Mouse (Mus musculus): ENCODE data around the gene Cdhr4. TPM values are rescaled to one million over a fixed set of nuclear protein-coding genes. Genes with fewer than 3 reads are reported as not detected.

Gene Cdhr4
- polyA plus RNA-seq, 1 experiment from 2014 or later = 5.6 TPM

DNA sequence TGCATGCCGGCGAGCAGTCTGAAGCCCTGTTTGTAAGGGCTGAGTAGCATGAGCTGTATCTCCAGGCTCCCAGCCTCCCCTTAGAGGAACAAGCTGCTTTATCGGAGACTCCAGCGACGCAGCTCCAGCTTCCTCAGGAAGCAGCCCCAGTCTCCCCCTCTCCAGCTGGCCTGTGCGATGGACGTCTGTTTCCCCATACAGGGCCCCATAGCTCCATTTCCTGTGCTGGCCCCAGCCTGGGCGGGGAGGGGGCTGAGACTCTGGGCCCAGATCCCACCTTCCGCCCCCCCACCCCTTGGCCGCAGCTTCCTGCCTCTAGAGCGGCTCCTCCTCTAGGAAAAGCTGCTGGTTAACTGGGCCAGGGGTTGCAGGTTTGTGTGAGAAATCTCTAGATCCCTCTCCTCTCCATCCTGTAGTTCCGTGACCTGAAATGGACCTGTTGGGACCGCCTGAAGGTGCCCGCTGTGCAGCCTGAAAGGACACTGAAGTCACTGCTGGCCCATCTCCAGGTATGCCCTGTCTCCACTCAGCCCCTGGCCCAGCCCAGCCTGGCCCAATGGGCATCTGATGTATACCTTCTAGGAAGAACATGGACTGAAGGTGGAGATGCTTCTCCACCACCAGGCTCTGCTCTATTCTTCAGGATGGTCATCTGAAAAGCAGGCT is 9.5 kb upstream of the Cdhr4 start, which contains the start of gene Gm20661:
Gene Gm20661, plus strand, starts transcription at position 378 of the 666 bp plus-strand sequence.
- DNase-seq (ENCODE audit: low spot score) (peak; percentile 84), ATAC-seq (replicated peaks; ENCODE audit: low FRiP score) (peak; percentile 84)
- H3K4me2 ChIP-seq = peak within 1 kb of the TSS; percentile 89
- peak within 1 kb of the TSS; percentile 83 for H3K4me3 ChIP-seq (ENCODE audit: low read depth, low read length)
- H3K9me3 ChIP-seq (ENCODE audit: control insufficient read depth, low read length) = no peaks in the 10 kb centered on the region
- H3K27me3 ChIP-seq (replicated peaks; ENCODE audit: control insufficient read depth, insufficient read depth, low read length) = no peaks in the 10 kb centered on the region; the same call in 1 of the 2 replicates
- peaks cover 15% of the 10 kb centered on the region for H3K36me3 ChIP-seq (ENCODE audit: control insufficient read depth, insufficient read depth, low read length)
- H3K4me1 ChIP-seq (replicated peaks; ENCODE audit: control insufficient read depth, insufficient read depth, low read length) = peaks cover 54% of the 10 kb centered on the region
- H3K9ac ChIP-seq (ENCODE audit: low read depth, low read length) = peak within 1 kb of the TSS; percentile 90
- WGBS = 11% methylated on average over 14 of the region's 14 CpGs
- peak within 1 kb of the TSS; percentile 97 for H3K27ac ChIP-seq (ENCODE audit: low read depth, low read length)

- peak overlapping the region; percentile 83 for H3K4me3 ChIP-seq (ENCODE audit: low read depth, low read length)
- H3K27me3 ChIP-seq (replicated peaks; ENCODE audit: control insufficient read depth, insufficient read depth, low read length) = no peaks in the 10 kb centered on the region; the same call in 1 of the 2 replicates
- H3K9ac ChIP-seq (ENCODE audit: low read depth, low read length) = peak overlapping the region; percentile 90
- H3K4me1 ChIP-seq (replicated peaks; ENCODE audit: control insufficient read depth, insufficient read depth, low read length) = peaks cover 54% of the 10 kb centered on the region
- WGBS = 14% methylated on average over 4 of the region's 4 CpGs
- H3K4me2 ChIP-seq = peak overlapping the region; percentile 89
- ATAC-seq (replicated peaks; ENCODE audit: low FRiP score) (no peak), DNase-seq (ENCODE audit: low spot score) (peak; percentile 74)
- H3K9me3 ChIP-seq (ENCODE audit: control insufficient read depth, low read length) = no peaks in the 10 kb centered on the region
- H3K27ac ChIP-seq (ENCODE audit: low read depth, low read length) = peak overlapping the region; percentile 97
- peaks cover 15% of the 10 kb centered on the region for H3K36me3 ChIP-seq (ENCODE audit: control insufficient read depth, insufficient read depth, low read length)
These were observed 8.8 kb upstream of the Cdhr4 start for GRCm38 (mm10) chr9:107983421-107983890.

DNA sequence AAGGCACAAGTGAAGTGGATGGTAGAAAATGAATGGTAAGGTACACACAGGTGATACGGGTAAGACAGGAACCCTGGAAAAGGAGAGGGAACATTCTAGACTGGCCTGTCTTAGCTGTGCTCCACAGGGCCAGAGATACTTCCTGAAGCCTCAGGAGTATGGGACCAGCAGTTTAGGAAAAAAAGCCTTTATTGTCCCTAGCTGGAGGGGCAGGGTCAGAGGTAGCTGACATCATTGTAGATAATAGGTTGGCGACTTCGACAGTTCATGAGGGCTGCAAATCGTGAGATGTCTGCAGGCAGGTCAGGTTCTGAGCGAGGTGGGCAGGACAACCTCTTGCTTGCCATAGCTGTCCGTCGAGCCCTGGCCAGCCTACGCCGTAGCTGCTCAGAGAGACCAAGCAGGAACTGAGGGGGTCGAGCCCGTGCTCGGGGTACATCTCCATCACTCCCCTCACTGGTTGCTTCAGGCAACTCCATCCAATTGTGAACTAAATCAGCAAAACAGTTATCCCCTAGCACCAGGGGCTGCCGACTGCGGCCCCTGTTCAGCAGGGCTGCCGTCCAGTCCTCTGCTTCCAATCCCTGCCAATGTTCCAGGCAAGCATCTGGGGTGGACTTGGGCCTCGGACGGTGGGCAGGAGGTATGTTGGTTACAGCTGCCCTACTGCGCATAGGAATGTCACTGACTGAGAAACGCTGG is 8.1 kb upstream of the Cdhr4 start:
- DNase-seq (ENCODE audit: low spot score) (peak; percentile 43), ATAC-seq (replicated peaks; ENCODE audit: low FRiP score) (no peak)
- 26% methylated on average over 19 of the region's 19 CpGs for WGBS
- Histone ChIP-seq H3K9me3 (ENCODE audit: control insufficient read depth, low read length) (no peaks in the 10 kb centered on the region), H3K27me3 (replicated peaks; ENCODE audit: control insufficient read depth, insufficient read depth, low read length) (no peaks in the 10 kb centered on the region; the same call in 1 of the 2 replicates), H3K4me3 (ENCODE audit: low read depth, low read length) (peak overlapping the region; percentile 83), H3K27ac (ENCODE audit: low read depth, low read length) (peak overlapping the region; percentile 97), H3K36me3 (ENCODE audit: control insufficient read depth, insufficient read depth, low read length) (peaks cover 11% of the 10 kb centered on the region), H3K9ac (ENCODE audit: low read depth, low read length) (peak overlapping the region; percentile 90), H3K4me2 (peak overlapping the region; percentile 89), H3K4me1 (replicated peaks; ENCODE audit: control insufficient read depth, insufficient read depth, low read length) (peaks cover 54% of the 10 kb centered on the region)

GRCm38 (mm10) chr9:107984754-107985055 is 7.6 kb upstream of the Cdhr4 start:
- 29% methylated on average over 9 of the region's 9 CpGs for WGBS

GRCm38 (mm10) chr9:107985131-107986119 is 6.9 kb upstream of the Cdhr4 start, which contains the start of gene Inka1:
Inka1 (minus strand) TSS chr9:107985879.
- DNase-seq (ENCODE audit: low spot score) = peak; percentile 95
- H3K4me2 ChIP-seq = peak within 1 kb of the TSS; percentile 89
- H3K9ac ChIP-seq (ENCODE audit: low read depth, low read length) = peak within 1 kb of the TSS; percentile 90
- no peaks in the 10 kb centered on the region; the same call in 1 of the 2 replicates for H3K27me3 ChIP-seq (replicated peaks; ENCODE audit: control insufficient read depth, insufficient read depth, low read length)
- H3K27ac ChIP-seq (ENCODE audit: low read depth, low read length) = peak within 1 kb of the TSS; percentile 97
- 0 out of 2 replicates have a peak, but pooled peaks cover 5% of the 10 kb centered on the region for H3K36me3 ChIP-seq (ENCODE audit: control insufficient read depth, insufficient read depth, low read length)
- H3K4me3 ChIP-seq (ENCODE audit: low read depth, low read length) = peak within 1 kb of the TSS; percentile 83
- no peaks in the 10 kb centered on the region for H3K9me3 ChIP-seq (ENCODE audit: control insufficient read depth, low read length)
- WGBS = under 1% methylated on average over 58 of the region's 58 CpGs
- ATAC-seq (replicated peaks; ENCODE audit: low FRiP score) = peak; percentile 71
- H3K4me1 ChIP-seq (replicated peaks; ENCODE audit: control insufficient read depth, insufficient read depth, low read length) = peaks cover 44% of the 10 kb centered on the region

More at GRCm38 (mm10) chr9:107984754-107985055, 7.6 kb upstream of the Cdhr4 start:
- ATAC-seq (replicated peaks; ENCODE audit: low FRiP score) (no peak), DNase-seq (ENCODE audit: low spot score) (peak; percentile 38)
- peak overlapping the region; percentile 83 for H3K4me3 ChIP-seq (ENCODE audit: low read depth, low read length)
- H3K36me3 ChIP-seq (ENCODE audit: control insufficient read depth, insufficient read depth, low read length) = peaks cover 7% of the 10 kb centered on the region
- peaks cover 51% of the 10 kb centered on the region for H3K4me1 ChIP-seq (replicated peaks; ENCODE audit: control insufficient read depth, insufficient read depth, low read length)
- peak overlapping the region; percentile 97 for H3K27ac ChIP-seq (ENCODE audit: low read depth, low read length)
- peak overlapping the region; percentile 90 for H3K9ac ChIP-seq (ENCODE audit: low read depth, low read length)
- H3K27me3 ChIP-seq (replicated peaks; ENCODE audit: control insufficient read depth, insufficient read depth, low read length) = no peaks in the 10 kb centered on the region; the same call in 1 of the 2 replicates
- H3K9me3 ChIP-seq (ENCODE audit: control insufficient read depth, low read length) = no peaks in the 10 kb centered on the region
- peak overlapping the region; percentile 89 for H3K4me2 ChIP-seq

DNA sequence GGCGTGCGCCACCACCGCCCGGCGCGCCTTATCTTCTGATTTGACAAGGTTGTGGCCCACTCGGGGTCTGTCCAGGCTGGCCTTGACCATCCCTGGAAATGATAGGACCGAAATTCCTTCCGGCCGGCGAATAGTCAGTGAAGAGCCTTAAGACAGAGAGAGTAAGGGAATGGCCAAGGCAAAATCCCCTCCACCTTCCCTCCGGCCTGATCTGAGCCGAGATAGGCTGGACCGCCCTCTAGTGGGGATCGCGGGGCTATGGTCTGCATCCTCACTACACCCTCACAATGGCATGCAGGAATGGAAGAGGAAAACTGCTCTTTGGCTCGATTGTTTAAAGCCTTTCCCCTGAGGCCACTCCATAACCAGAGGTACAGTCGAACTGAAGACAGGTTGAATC is 5.9 kb upstream of the Cdhr4 start:
- Histone ChIP-seq H3K27ac (ENCODE audit: low read depth, low read length) (peak overlapping the region; percentile 97; the same call in 1 of the 2 replicates), H3K4me2 (peak overlapping the region; percentile 89), H3K4me3 (ENCODE audit: low read depth, low read length) (peak overlapping the region; percentile 83), H3K36me3 (ENCODE audit: control insufficient read depth, insufficient read depth, low read length) (0 out of 2 replicates have a peak, but pooled peaks cover 5% of the 10 kb centered on the region), H3K27me3 (replicated peaks; ENCODE audit: control insufficient read depth, insufficient read depth, low read length) (no peaks in the 10 kb centered on the region; the same call in 1 of the 2 replicates), H3K4me1 (replicated peaks; ENCODE audit: control insufficient read depth, insufficient read depth, low read length) (peaks cover 35% of the 10 kb centered on the region), H3K9ac (ENCODE audit: low read depth, low read length) (peak overlapping the region; percentile 90), H3K9me3 (ENCODE audit: control insufficient read depth, low read length) (no peaks in the 10 kb centered on the region)
- peak; percentile 79 for DNase-seq (ENCODE audit: low spot score)
- WGBS = 1% methylated on average over 18 of the region's 18 CpGs
- no peak; the same call in 1 of the 2 replicates for ATAC-seq (replicated peaks; ENCODE audit: low FRiP score)

DNA sequence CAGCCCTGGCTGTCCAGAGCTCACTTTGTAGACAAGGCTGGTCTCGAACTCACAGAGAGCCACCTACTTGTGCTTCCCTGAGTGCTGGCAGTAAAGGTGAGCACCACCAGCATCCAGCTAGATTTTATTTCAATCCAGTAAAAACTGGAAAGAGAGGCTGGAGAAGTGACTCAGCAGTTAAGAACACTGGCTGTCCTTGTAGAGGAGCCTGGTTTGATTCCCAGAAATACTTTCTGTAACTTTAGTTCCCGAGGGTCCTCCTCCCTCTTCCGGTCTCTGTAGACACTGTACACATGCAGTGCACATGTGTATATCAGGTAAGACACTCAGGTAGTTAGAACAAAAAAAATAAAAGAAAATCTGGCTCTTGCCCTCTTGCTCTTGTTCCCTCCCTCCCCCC is 4.3 kb upstream of the Cdhr4 start:
- ATAC-seq (replicated peaks; ENCODE audit: low FRiP score) (no peak), DNase-seq (ENCODE audit: low spot score) (no peak)
- H3K27ac ChIP-seq (ENCODE audit: low read depth, low read length) = no peak overlapping the region
- H3K9me3 ChIP-seq (ENCODE audit: control insufficient read depth, low read length) = no peaks in the 10 kb centered on the region
- H3K4me3 ChIP-seq (ENCODE audit: low read depth, low read length) = no peak overlapping the region
- H3K27me3 ChIP-seq (replicated peaks; ENCODE audit: control insufficient read depth, insufficient read depth, low read length) = no peaks in the 10 kb centered on the region; the same call in 1 of the 2 replicates
- H3K4me1 ChIP-seq (replicated peaks; ENCODE audit: control insufficient read depth, insufficient read depth, low read length) = peaks cover 20% of the 10 kb centered on the region
- H3K9ac ChIP-seq (ENCODE audit: low read depth, low read length) = no peak overlapping the region
- no peak overlapping the region for H3K4me2 ChIP-seq
- H3K36me3 ChIP-seq (ENCODE audit: control insufficient read depth, insufficient read depth, low read length) = 0 out of 2 replicates have a peak, but pooled peaks cover 5% of the 10 kb centered on the region
- WGBS = 71% methylated on average over 3 of the region's 3 CpGs

DNA sequence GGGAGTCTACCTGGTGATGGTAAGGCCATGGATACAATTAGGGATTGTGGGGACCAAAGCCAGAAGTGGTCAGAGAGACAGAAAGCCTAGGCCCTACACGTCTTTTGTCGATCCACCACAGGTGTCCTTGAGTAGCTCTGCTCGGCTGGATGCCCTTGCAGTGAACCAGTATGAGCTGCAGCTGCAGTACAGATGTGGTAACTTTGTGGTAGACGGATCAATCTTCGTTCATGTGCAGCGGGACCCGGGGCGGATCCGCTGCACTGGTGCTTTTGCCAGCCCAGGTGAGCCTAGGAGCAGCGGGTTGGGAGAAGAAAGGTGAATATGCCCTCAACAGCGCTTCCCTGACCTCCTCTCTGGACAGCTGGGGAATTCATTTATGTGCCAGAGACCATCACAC is 716 bp downstream of the Cdhr4 start:
- H3K4me1 ChIP-seq (replicated peaks; ENCODE audit: control insufficient read depth, insufficient read depth, low read length) = no peaks in the 10 kb centered on the region; the same call in 1 of the 2 replicates
- no peaks in the 10 kb centered on the region for H3K9me3 ChIP-seq (ENCODE audit: control insufficient read depth, low read length)
- no peak for ATAC-seq (replicated peaks; ENCODE audit: low FRiP score)
- H3K27ac ChIP-seq (ENCODE audit: low read depth, low read length) = no peak overlapping the region
- H3K27me3 ChIP-seq (replicated peaks; ENCODE audit: control insufficient read depth, insufficient read depth, low read length) = no peaks in the 10 kb centered on the region
- 87% methylated on average over 11 of the region's 11 CpGs for WGBS
- H3K4me3 ChIP-seq (ENCODE audit: low read depth, low read length) = no peak overlapping the region
- H3K36me3 ChIP-seq (ENCODE audit: control insufficient read depth, insufficient read depth, low read length) = no peaks in the 10 kb centered on the region
- no peak overlapping the region for H3K9ac ChIP-seq (ENCODE audit: low read depth, low read length)
- DNase-seq (ENCODE audit: low spot score) = no peak
- no peak overlapping the region for H3K4me2 ChIP-seq
